Mouse (Mus musculus) embryonic facial prominence, embryonic 11.5 days (tissue): ENCODE measurements around the gene Tyw3. TPM values are rescaled to one million over a fixed set of nuclear protein-coding genes. Genes with fewer than 3 reads are reported as not detected.

Source experiments
- ATAC-seq: fragments of 200-750 bp; cut with Nextera tagmentation; replicated peaks from 2 replicates; pipeline ENCODE4 v1.8.0; 2017; ENCODE audit warnings: low read depth; ENCODE audit not compliant: insufficient number of reproducible peaks, low FRiP score, low TSS enrichment
- DNase-seq: peaks from one replicate; pipeline ENCODE4 v3.0.0-alpha.2; 2015; ENCODE audit warnings: low spot score
- H3K27ac ChIP-seq: fragments of 300-500 bp; sonication (generic); replicated peaks from 2 replicates; pipeline ENCODE4 v1.5.1; 2014; ENCODE audit warnings: mild to moderate bottlenecking, low read depth, low read length, control low read depth
- H3K27me3 ChIP-seq: fragments of 300-500 bp; sonication (generic); 2 replicates; pipeline ENCODE4 v1.6.1; 2014; ENCODE audit warnings: mild to moderate bottlenecking, low read length, moderate library complexity, mixed read lengths; ENCODE audit not compliant: control insufficient read depth, insufficient read depth
- H3K36me3 ChIP-seq: fragments of 300-500 bp; sonication (generic); replicated peaks from 2 replicates; pipeline ENCODE4 v1.6.1; 2014; ENCODE audit warnings: low read depth, mild to moderate bottlenecking, low read length, moderate library complexity, mixed read lengths; ENCODE audit not compliant: control insufficient read depth, insufficient read depth
- H3K4me1 ChIP-seq: fragments of 300-500 bp; sonication (generic); 2 replicates; pipeline ENCODE4 v1.6.1; 2014; ENCODE audit warnings: low read length, mixed read lengths; ENCODE audit not compliant: control insufficient read depth, insufficient read depth
- H3K4me2 ChIP-seq: fragments of 300-500 bp; sonication (generic); 2 replicates; pipeline ENCODE4 v1.6.1; 2014; ENCODE audit warnings: low read depth, mild to moderate bottlenecking, control low read depth, low read length, moderate library complexity
- H3K4me3 ChIP-seq: fragments of 300-500 bp; sonication (generic); 2 replicates; pipeline ENCODE4 v1.5.1; 2014; ENCODE audit warnings: low read depth, low read length, control low read depth
- H3K9ac ChIP-seq: fragments of 300-500 bp; sonication (generic); replicated peaks from 2 replicates; pipeline ENCODE4 v1.6.1; 2014; ENCODE audit warnings: mild to moderate bottlenecking, control low read depth, low read length
- H3K9me3 ChIP-seq: fragments of 300-500 bp; sonication (generic); replicated peaks from 2 replicates; pipeline ENCODE4 v1.6.1; 2016; ENCODE audit warnings: mild to moderate bottlenecking, low read length, inconsistent platforms, mixed read lengths; ENCODE audit not compliant: control insufficient read depth
- WGBS: fragments of 180-500 bp; shearing (Covaris S2); extraction: QIAGEN DNeasy Blood & Tissue Kit; methylation state at CpG from one replicate; pipeline ENCODE4 v1.1.7; 2014; 5-methylcytosine and 5-hydroxymethylcytosine counted together
- polyA plus RNA-seq: library from polyadenylated mRNA; unstranded; fragments of >200 nt; fragmentation: Nextera tagmentation; extraction: Ambion mirVana; gene quantifications from 2 replicates; pipeline ENCODE4 v1.2.1, GENCODE M21; 2014

Gene Tyw3
- polyA plus RNA-seq, 1 experiment from 2014 or later, result 23.4 TPM

DNA sequence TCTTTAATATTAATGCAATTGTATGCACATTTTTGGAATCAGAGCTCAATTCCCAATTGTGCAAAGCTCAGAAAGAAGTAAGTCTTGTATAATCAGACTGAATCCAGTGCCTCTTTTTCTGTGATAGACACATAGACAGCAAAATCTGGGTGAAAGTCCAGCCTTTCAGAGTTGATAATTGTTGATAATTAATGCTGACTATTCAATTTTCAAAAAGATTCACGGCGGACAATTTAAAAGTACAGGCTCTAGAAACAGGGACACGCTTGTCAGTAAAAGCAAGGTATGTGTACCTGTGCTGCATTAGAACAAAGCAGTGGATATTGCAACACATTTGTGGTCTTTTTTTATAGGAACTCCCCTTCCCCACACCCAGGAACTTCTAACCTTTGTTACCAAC, 34.7 kb downstream of the Tyw3 start:
- Histone ChIP-seq H3K4me1 (no peaks in the 10 kb centered on the region), H3K27ac (no peak overlapping the region), H3K9ac (no peak overlapping the region), H3K9me3 (no peaks in the 10 kb centered on the region), H3K4me2 (no peak overlapping the region), H3K4me3 (no peak overlapping the region), H3K27me3 (no peaks in the 10 kb centered on the region), H3K36me3 (no peaks in the 10 kb centered on the region)
- no peak for DNase-seq
- 94% methylated on average over 3 of the region's 3 CpGs for WGBS
- ATAC-seq, result no peak

- H3K36me3 ChIP-seq, result no peaks in the 10 kb centered on the region
- no peak overlapping the region for H3K4me3 ChIP-seq
- H3K27me3 ChIP-seq, result no peaks in the 10 kb centered on the region
- DNase-seq, result peak; percentile 20
- H3K27ac ChIP-seq, result 0 out of 2 replicates have a peak overlapping the region, but pooled peaks have one; percentile 13
- H3K9me3 ChIP-seq, result no peaks in the 10 kb centered on the region
- no peak overlapping the region for H3K9ac ChIP-seq
- H3K4me2 ChIP-seq, result peak overlapping the region; percentile 1; the same call in 1 of the 2 replicates
- ATAC-seq, result no peak; the same call in 1 of the 2 replicates
- 16% methylated on average over 5 of the region's 5 CpGs for WGBS
- peaks cover 3% of the 10 kb centered on the region; the same call in 1 of the 2 replicates for H3K4me1 ChIP-seq
Observed at GRCm38 (mm10) chr3:154551035-154551411, 45.9 kb downstream of the Tyw3 start.

GRCm38 (mm10) chr3:154550326-154551034, 46.4 kb downstream of the Tyw3 start:
- Histone ChIP-seq H3K27ac (0 out of 2 replicates have a peak overlapping the region, but pooled peaks have one; percentile 13), H3K27me3 (no peaks in the 10 kb centered on the region), H3K36me3 (no peaks in the 10 kb centered on the region), H3K4me3 (no peak overlapping the region), H3K9ac (no peak overlapping the region), H3K9me3 (no peaks in the 10 kb centered on the region), H3K4me2 (peak overlapping the region; percentile 1; the same call in 1 of the 2 replicates), H3K4me1 (peaks cover 3% of the 10 kb centered on the region; the same call in 1 of the 2 replicates)
- 14% methylated on average over 17 of the region's 17 CpGs for WGBS
- ATAC-seq, result peak; percentile 87
- peak; percentile 76 for DNase-seq

- DNase-seq (peak; percentile 63), ATAC-seq (no peak)
- Histone ChIP-seq H3K36me3 (no peaks in the 10 kb centered on the region), H3K4me1 (peaks cover 3% of the 10 kb centered on the region; the same call in 1 of the 2 replicates), H3K9me3 (no peaks in the 10 kb centered on the region), H3K27me3 (no peaks in the 10 kb centered on the region), H3K27ac (0 out of 2 replicates have a peak overlapping the region, but pooled peaks have one; percentile 59), H3K4me3 (no peak overlapping the region), H3K4me2 (no peak overlapping the region), H3K9ac (no peak overlapping the region)
- WGBS, result 7% methylated on average over 8 of the region's 8 CpGs
Observed at GRCm38 (mm10) chr3:154548868-154549301, 48.0 kb downstream of the Tyw3 start.

DNA sequence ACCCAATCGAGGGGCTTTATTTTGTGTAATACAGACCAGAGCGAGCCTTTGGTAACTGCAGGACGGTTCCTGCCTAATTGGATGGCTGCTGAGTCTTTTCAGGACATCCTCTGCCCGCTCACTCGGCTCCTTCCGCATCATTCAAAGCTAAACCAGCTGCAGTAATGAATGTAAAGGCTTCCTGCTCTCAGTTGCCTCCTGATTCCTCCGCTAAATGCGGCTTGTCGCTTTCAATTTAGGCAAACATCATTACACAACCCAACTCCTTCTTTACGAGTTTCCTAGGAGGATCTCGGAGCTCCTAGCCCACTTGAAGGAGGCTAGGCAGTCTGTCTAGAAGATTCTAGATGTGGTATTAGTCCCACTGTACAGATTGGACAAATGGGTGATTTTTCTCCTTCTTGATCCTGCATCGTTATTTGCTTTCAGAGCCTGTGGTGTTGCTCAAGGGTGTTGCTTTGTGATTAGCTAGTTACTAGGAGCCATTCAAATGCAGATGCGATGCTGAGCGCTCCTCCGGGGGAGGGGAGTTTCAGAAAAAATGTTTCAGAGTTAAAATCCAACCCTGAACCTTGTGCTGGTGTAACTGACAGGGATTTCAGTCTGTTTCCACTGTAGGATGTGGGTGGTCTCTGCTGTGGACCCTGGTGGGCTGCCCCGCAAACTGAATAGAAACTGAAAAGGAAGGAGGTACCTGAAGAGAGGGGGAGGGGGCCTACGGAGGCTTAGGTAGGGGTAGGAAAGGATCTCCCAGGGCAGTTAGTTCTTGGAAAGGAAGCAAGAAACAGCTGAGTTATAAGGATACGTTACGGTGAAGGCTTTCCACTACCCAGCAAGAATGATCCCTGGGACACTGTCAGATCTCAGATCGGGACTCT, 49.1 kb downstream of the Tyw3 start:
- H3K9ac ChIP-seq, result no peak overlapping the region
- H3K9me3 ChIP-seq, result no peaks in the 10 kb centered on the region
- H3K27ac ChIP-seq, result no peak overlapping the region
- no peaks in the 10 kb centered on the region for H3K27me3 ChIP-seq
- peaks cover 3% of the 10 kb centered on the region; the same call in 1 of the 2 replicates for H3K4me1 ChIP-seq
- H3K36me3 ChIP-seq, result no peaks in the 10 kb centered on the region
- 3% methylated on average over 20 of the region's 20 CpGs for WGBS
- H3K4me3 ChIP-seq, result no peak overlapping the region
- ATAC-seq (peak; percentile 53; the same call in 1 of the 2 replicates), DNase-seq (peak; percentile 76)
- H3K4me2 ChIP-seq, result no peak overlapping the region

GRCm38 (mm10) chr3:154546234-154546633, 50.7 kb downstream of the Tyw3 start:
- no peak overlapping the region for H3K27ac ChIP-seq
- H3K9me3 ChIP-seq, result no peaks in the 10 kb centered on the region
- no peaks in the 10 kb centered on the region for H3K27me3 ChIP-seq
- ATAC-seq (no peak), DNase-seq (peak; percentile 29)
- no peak overlapping the region for H3K9ac ChIP-seq
- H3K4me2 ChIP-seq, result no peak overlapping the region
- no peaks in the 10 kb centered on the region for H3K36me3 ChIP-seq
- 43% methylated on average over 4 of the region's 4 CpGs for WGBS
- H3K4me1 ChIP-seq, result peaks cover 3% of the 10 kb centered on the region; the same call in 1 of the 2 replicates
- no peak overlapping the region for H3K4me3 ChIP-seq

- Histone ChIP-seq H3K4me3 (no peak overlapping the region), H3K4me2 (no peak overlapping the region), H3K9ac (no peak overlapping the region), H3K36me3 (no peaks in the 10 kb centered on the region), H3K4me1 (no peaks in the 10 kb centered on the region), H3K27ac (no peak overlapping the region), H3K27me3 (no peaks in the 10 kb centered on the region), H3K9me3 (no peaks in the 10 kb centered on the region)
- 65% methylated on average over 10 of the region's 10 CpGs for WGBS
- ATAC-seq, result 0 out of 2 replicates have a peak, but pooled peaks have one; percentile 25
- peak; percentile 46 for DNase-seq
Observed at GRCm38 (mm10) chr3:154540086-154540911, 56.6 kb downstream of the Tyw3 start.
